In genomic region chr8:94814556-94814955, GRCm38 (mm10) we compare ENCODE assay signal across 10 mouse cellular contexts. TPM values are rescaled to one million over a fixed set of nuclear protein-coding genes. Genes with fewer than 3 reads are reported as not detected.
DNase-seq lines count a peak whose midpoint lies in the region; ATAC-seq and TF ChIP-seq lines count a peak whose summit lies in the region.
"Had no signal": no experiment of that assay in that cellular context is flagged by ENCODE, and none has a peak within 500 bp of the region (broad histone marks: within the 10 kb centered on the region; RNA-seq: fewer than 3 reads in every experiment).

No protein-coding gene starts in this region.

- 0 out of 2 replicates have a peak, but pooled peaks have one; percentile 34 for ATAC-seq in kidney, postnatal 0 days (replicated peaks; ENCODE audit: low FRiP score, low read depth)
- ATAC-seq in kidney, embryonic 15.5 days (replicated peaks; ENCODE audit: low FRiP score): no peak
- ATAC-seq in megakaryocyte, adult 5-6 weeks (ENCODE audit: poor library complexity, severe bottlenecking): no peak
- no peak for ATAC-seq in inflammation-experienced regulatory T-cells, adult 6 months

- no peak overlapping the region for H3K4me2 ChIP-seq in kidney, postnatal 0 days (ENCODE audit: low read length)
- no peak overlapping the region for H3K4me2 ChIP-seq in kidney, embryonic 15.5 days
- H3K4me2 ChIP-seq: liver, embryonic 15.5 days had no signal

- WGBS in kidney, postnatal 0 days: 6% methylated on average over 1 of the region's 1 CpGs
- 0% methylated on average over 1 of the region's 1 CpGs for WGBS in kidney, embryonic 15.5 days

- TF ChIP-seq CTCF in kidney, postnatal 0 days (IDR thresholded peaks at IDR 0.05; ENCODE audit: low read depth): peak; percentile 76

- in situ Hi-C loops in ES-E14 (cut with MboI; ENCODE audit: low sequenced_read_pairs in 2 of 2, unreplicated experiment in 2 of 2): no loop called here

- H3K9me3 ChIP-seq in kidney, postnatal 0 days (replicated peaks; ENCODE audit: low read length): no peaks in the 10 kb centered on the region
- no peaks in the 10 kb centered on the region for H3K9me3 ChIP-seq in kidney, embryonic 15.5 days (replicated peaks)
- no peaks in the 10 kb centered on the region for H3K9me3 ChIP-seq in ES-E14 (ENCODE audit: control insufficient read depth, insufficient read depth, low read depth, low read length)
- H3K9me3 ChIP-seq: liver, embryonic 15.5 days had no signal

- no peaks in the 10 kb centered on the region for H3K4me1 ChIP-seq in kidney, postnatal 0 days (replicated peaks; ENCODE audit: insufficient read depth, low read length)
- H3K4me1 ChIP-seq in kidney, embryonic 15.5 days: 0 out of 2 replicates have a peak, but pooled peaks cover 4% of the 10 kb centered on the region
- no peaks in the 10 kb centered on the region for H3K4me1 ChIP-seq in ES-E14 (ENCODE audit: control insufficient read depth in 2 of 2, insufficient read depth in 2 of 2, low read length in 2 of 2, poor library complexity in 1 of 2)

- intact Hi-C loops in heart, postnatal 25 days (cut with DNase I): loop anchor here (2.0 to 5.0 kb wide), 3 partner anchors 94 to 287 kb away; partner anchors contain the start of genes Fam192a and Rspry1

- H3K4me3 ChIP-seq in kidney, postnatal 0 days (replicated peaks; ENCODE audit: low read depth, low read length): no peak overlapping the region
- no peak overlapping the region for H3K4me3 ChIP-seq in kidney, embryonic 15.5 days (replicated peaks)
- H3K4me3 ChIP-seq in ES-E14 (ENCODE audit: insufficient read depth in 1 of 2, low read depth in 1 of 2, low read length in 2 of 2, poor library complexity in 1 of 2, severe bottlenecking in 1 of 2): no peak overlapping the region
- H3K4me3 ChIP-seq: liver, embryonic 15.5 days had no signal

- no peaks in the 10 kb centered on the region for H3K27me3 ChIP-seq in kidney, postnatal 0 days (ENCODE audit: insufficient read depth, low read length)
- no peaks in the 10 kb centered on the region for H3K27me3 ChIP-seq in kidney, embryonic 15.5 days
- H3K27me3 ChIP-seq: liver, embryonic 15.5 days had no signal

- no peak overlapping the region for H3K27ac ChIP-seq in kidney, postnatal 0 days
- no peak overlapping the region for H3K27ac ChIP-seq in kidney, embryonic 15.5 days
- no peak overlapping the region for H3K27ac ChIP-seq in ES-E14 (ENCODE audit: insufficient read depth, low read depth, low read length, poor library complexity, severe bottlenecking)
- H3K27ac ChIP-seq: liver, embryonic 15.5 days had no signal

- DNase-seq in kidney, postnatal 0 days (ENCODE audit: low spot score): peak; percentile 62
- DNase-seq in B cell, adult 2 months: peak; percentile 68 to 72
- no peak for DNase-seq in ES-E14 (ENCODE audit: low read depth, low spot score)
- peak; percentile 69 for DNase-seq in induced T-regulatory cell, adult 2 months (ENCODE audit: low read depth)
- DNase-seq in heart, postnatal 25 days (ENCODE audit: low spot score): no peak

- H3K9ac ChIP-seq in kidney, postnatal 0 days (ENCODE audit: low read depth, low read length): no peak overlapping the region
- H3K9ac ChIP-seq in kidney, embryonic 15.5 days: no peak overlapping the region
- H3K9ac ChIP-seq in ES-E14 (ENCODE audit: insufficient read depth, low read depth, low read length, poor library complexity, severe bottlenecking): no peak overlapping the region
- H3K9ac ChIP-seq: liver, embryonic 15.5 days had no signal

- no peaks in the 10 kb centered on the region for H3K36me3 ChIP-seq in kidney, postnatal 0 days (ENCODE audit: insufficient read depth, low read length)
- H3K36me3 ChIP-seq in kidney, embryonic 15.5 days: no peaks in the 10 kb centered on the region
- H3K36me3 ChIP-seq in ES-E14 (ENCODE audit: control insufficient read depth, insufficient read depth, low read length, poor library complexity, severe bottlenecking): no peaks in the 10 kb centered on the region
- H3K36me3 ChIP-seq: liver, embryonic 15.5 days had no signal

TF ChIP-seq in ES-E14, 5 proteins besides CTCF, POLR2A, EP300 and RAD21:
- TF ChIP-seq HCFC1 (IDR thresholded peaks at IDR 0.05; ENCODE audit: borderline replicate concordance, insufficient read depth, low read length): no peak
- peak; percentile 76 for TF ChIP-seq ZNF384 (IDR thresholded peaks at IDR 0.05; ENCODE audit: low read depth, low read length)
- TF ChIP-seq ZC3H11A (IDR thresholded peaks at IDR 0.05; ENCODE audit: borderline replicate concordance, low read depth, low read length): no peak
- no peak for TF ChIP-seq MAFK (IDR thresholded peaks at IDR 0.05; ENCODE audit: insufficient read depth, low read depth, low read length)
- TF ChIP-seq CHD2 (IDR thresholded peaks at IDR 0.05; ENCODE audit: low read depth, low read length): no peak

RNA-seq across cellular contexts. Expression of gene Ccl17, which starts 4.3 kb away (rescaled TPM):
- polyA plus RNA-seq in kidney, postnatal 0 days (2015; fragmentation: Nextera tagmentation; extraction: Ambion mirVana): 0.69 and 1.2 TPM in 2 replicates
- not detected in 2 replicates for polyA plus RNA-seq in kidney, embryonic 15.5 days (2015; fragmentation: Nextera tagmentation; extraction: Ambion mirVana)
- 1.3 and 5.1 TPM in 2 replicates for total RNA-seq in ES-E14 (2012; rRNA removed)
- total RNA-seq in megakaryocyte, adult 5-6 weeks (2015): 2.4 TPM in 1 of 2 replicates, not detected in the other
- total RNA-seq in megakaryocyte, adult 5-6 weeks (2017): 1.4 TPM in 1 of 2 replicates, not detected in the other
- total RNA-seq in heart, postnatal 25 days (2021): not detected
- not detected for polyA plus RNA-seq in inflammation-experienced regulatory T-cells, adult 6 months (2017; shearing (Covaris generic))
- total RNA-seq: heart, postnatal 10 days had no signal
- polyA plus RNA-seq: liver, embryonic 15.5 days had no signal

RNA-seq across cellular contexts. Expression of gene Coq9, which starts 23.6 kb away (rescaled TPM):
- polyA plus RNA-seq in kidney, postnatal 0 days (2015; fragmentation: Nextera tagmentation; extraction: Ambion mirVana): 101 and 108 TPM in 2 replicates
- 81.0 and 83.6 TPM in 2 replicates for polyA plus RNA-seq in kidney, embryonic 15.5 days (2015; fragmentation: Nextera tagmentation; extraction: Ambion mirVana)
- 42.9 and 47.1 TPM in 2 replicates for total RNA-seq in ES-E14 (2012; rRNA removed)
- 12.8 and 16.6 TPM in 2 replicates for total RNA-seq in megakaryocyte, adult 5-6 weeks (2015)
- 22.1 and 24.8 TPM in 2 replicates for total RNA-seq in megakaryocyte, adult 5-6 weeks (2017)
- total RNA-seq in heart, postnatal 25 days (2021): 100 to 1,000 TPM; 542 TPM
- 10 to 100 TPM; 35.5 to 40.6 (median 37.5) TPM for polyA plus RNA-seq in inflammation-experienced regulatory T-cells, adult 6 months (2017; shearing (Covaris generic))

RNA-seq across cellular contexts. Expression of gene Ciapin1, which starts 23.6 kb away (rescaled TPM):
- polyA plus RNA-seq in kidney, postnatal 0 days (2015; fragmentation: Nextera tagmentation; extraction: Ambion mirVana): 112 and 129 TPM in 2 replicates
- 115 and 126 TPM in 2 replicates for polyA plus RNA-seq in kidney, embryonic 15.5 days (2015; fragmentation: Nextera tagmentation; extraction: Ambion mirVana)
- 98.5 and 134 TPM in 2 replicates for total RNA-seq in ES-E14 (2012; rRNA removed)
- total RNA-seq in megakaryocyte, adult 5-6 weeks (2015): 13.0 and 28.9 TPM in 2 replicates
- 13.5 and 19.5 TPM in 2 replicates for total RNA-seq in megakaryocyte, adult 5-6 weeks (2017)
- 10 to 100 TPM; 73.7 to 80.1 TPM for total RNA-seq in heart, postnatal 25 days (2021)
- 100 to 1,000 TPM; 107 to 149 (median 110) TPM for polyA plus RNA-seq in inflammation-experienced regulatory T-cells, adult 6 months (2017; shearing (Covaris generic))

RNA-seq across cellular contexts. Expression of gene Polr2c, which starts 42.7 kb away (rescaled TPM):
- 129 and 132 TPM in 2 replicates for polyA plus RNA-seq in kidney, postnatal 0 days (2015; fragmentation: Nextera tagmentation; extraction: Ambion mirVana)
- 155 and 157 TPM in 2 replicates for polyA plus RNA-seq in kidney, embryonic 15.5 days (2015; fragmentation: Nextera tagmentation; extraction: Ambion mirVana)
- 88.7 and 119 TPM in 2 replicates for total RNA-seq in ES-E14 (2012; rRNA removed)
- 44.1 and 46.4 TPM in 2 replicates for total RNA-seq in megakaryocyte, adult 5-6 weeks (2015)
- total RNA-seq in megakaryocyte, adult 5-6 weeks (2017): 40.3 and 43.5 TPM in 2 replicates
- 10 to 100 TPM; 57.5 to 64.3 TPM for total RNA-seq in heart, postnatal 25 days (2021)
- 100 to 1,000 TPM in 2 of 3 experiments, 10 to 100 TPM in 1; 85.4 to 108 (median 104) TPM for polyA plus RNA-seq in inflammation-experienced regulatory T-cells, adult 6 months (2017; shearing (Covaris generic))

RNA-seq across cellular contexts. Expression of gene Cx3cl1, which starts 42.7 kb away (rescaled TPM):
- 21.5 and 23.4 TPM in 2 replicates for polyA plus RNA-seq in kidney, postnatal 0 days (2015; fragmentation: Nextera tagmentation; extraction: Ambion mirVana)
- 9.6 and 9.8 TPM in 2 replicates for polyA plus RNA-seq in kidney, embryonic 15.5 days (2015; fragmentation: Nextera tagmentation; extraction: Ambion mirVana)
- total RNA-seq in ES-E14 (2012; rRNA removed): 5.3 and 8.0 TPM in 2 replicates
- total RNA-seq in megakaryocyte, adult 5-6 weeks (2015): 0.13 and 0.18 TPM in 2 replicates
- not detected in 2 replicates for total RNA-seq in megakaryocyte, adult 5-6 weeks (2017)
- total RNA-seq in heart, postnatal 25 days (2021): 1 to 10 TPM; 2.2 to 4.0 TPM
- under 1 TPM in 1 of 3 experiments, not detected in 2; 0.38 TPM for polyA plus RNA-seq in inflammation-experienced regulatory T-cells, adult 6 months (2017; shearing (Covaris generic))

Comparison
In these comparisons a context has a peak if more than half of its experiments do, and no peak if none do; other contexts are left out.
1. DNase-seq: peak in kidney, postnatal 0 days (single experiment), B cell, adult 2 months (2 of 2) and induced T-regulatory cell, adult 2 months (single experiment); none in ES-E14 (single experiment) and heart, postnatal 25 days (single experiment).
2. RNA of gene Coq9, which starts 23.6 kb away (total RNA-seq): 542 TPM in heart, postnatal 25 days; 42.9 to 47.1 TPM in ES-E14 and 12.8 to 24.8 TPM in megakaryocyte, adult 5-6 weeks; every median in the first group is over 10 times any median in the second.